Mouse (Mus musculus): ENCODE data around the gene Cenpn.

Gene Cenpn

DNA sequence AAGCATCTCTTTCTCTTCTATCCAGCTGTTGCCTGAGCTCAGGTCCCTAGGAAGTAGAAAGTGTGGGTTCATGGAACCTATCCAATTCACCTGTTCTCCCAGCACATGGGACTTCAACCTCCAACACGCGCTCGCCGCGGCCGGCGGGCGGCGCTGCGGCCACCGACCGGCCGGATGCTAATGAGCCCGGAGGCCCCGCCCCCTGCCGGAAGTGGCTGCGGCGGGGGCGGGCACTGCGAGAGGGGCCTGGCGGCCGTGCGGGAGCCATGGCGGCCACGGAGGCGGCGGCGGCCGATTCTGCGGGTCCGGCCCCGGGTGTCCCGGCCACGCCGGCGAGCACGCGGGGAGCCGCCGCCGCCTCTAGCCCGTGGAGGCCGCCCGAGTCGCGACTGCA is 21.6 kb downstream of the Cenpn start, which contains the start of gene Atmin:
Atmin (plus strand) TSS at position 233 of the 394 bp plus-strand sequence.
- DNase-seq, result peak; percentile 90

DNA sequence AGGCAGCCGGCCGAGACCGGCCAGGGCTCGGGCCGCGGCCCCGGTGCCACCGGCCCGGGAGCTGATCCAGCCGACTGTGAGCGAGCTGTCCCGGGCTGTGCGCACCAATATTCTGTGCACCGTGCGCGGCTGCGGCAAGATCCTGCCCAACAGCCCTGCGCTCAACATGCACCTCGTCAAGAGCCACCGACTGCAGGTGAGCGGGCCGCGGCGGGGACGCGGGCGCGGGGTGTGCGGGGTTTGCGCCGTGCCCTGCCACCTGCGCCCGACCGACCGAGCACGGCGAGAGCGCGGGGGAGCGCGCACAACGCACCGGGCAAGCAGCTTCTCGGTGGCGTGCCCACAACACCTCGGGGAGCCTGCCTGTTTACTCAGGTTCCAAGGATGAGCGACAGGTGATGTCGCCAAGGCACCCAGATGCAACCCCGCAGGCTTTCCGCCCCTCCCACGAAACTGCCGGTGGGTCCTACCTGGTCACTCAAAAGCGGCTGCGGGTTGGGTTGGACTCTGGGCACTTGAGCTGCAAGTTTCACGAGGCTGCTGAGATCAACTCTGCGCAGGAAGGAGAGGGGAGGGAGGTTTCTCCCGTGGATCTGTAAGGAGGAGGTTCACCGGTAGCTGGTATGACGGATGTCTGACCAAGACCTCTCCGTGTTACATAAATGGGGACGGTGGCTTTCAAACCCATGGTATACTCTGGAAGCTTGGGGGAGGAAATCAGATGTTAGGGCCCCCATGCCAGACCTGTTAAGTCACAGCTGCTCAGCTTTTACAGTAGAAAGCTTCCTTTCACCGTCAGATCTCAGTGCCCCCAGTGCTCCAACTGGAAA is 22.2 kb downstream of the Cenpn start:
- DNase-seq, result no peak

DNA sequence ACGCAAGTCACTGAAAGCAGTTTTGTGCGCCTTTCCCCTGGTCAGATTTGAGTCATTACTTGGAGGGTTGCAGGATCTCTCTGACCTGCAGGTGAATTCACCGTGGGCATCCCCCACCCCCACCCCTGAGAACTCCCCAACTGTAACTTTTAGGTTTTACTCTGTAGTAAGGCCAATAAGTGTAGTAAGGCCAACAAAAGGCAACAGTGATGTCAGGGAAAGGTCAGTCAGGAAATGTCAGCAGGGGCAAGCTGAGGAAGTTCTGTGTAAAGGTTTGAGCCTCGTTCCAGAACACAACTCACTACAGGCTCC is 22.8 kb downstream of the Cenpn start:
- DNase-seq, result no peak

DNA sequence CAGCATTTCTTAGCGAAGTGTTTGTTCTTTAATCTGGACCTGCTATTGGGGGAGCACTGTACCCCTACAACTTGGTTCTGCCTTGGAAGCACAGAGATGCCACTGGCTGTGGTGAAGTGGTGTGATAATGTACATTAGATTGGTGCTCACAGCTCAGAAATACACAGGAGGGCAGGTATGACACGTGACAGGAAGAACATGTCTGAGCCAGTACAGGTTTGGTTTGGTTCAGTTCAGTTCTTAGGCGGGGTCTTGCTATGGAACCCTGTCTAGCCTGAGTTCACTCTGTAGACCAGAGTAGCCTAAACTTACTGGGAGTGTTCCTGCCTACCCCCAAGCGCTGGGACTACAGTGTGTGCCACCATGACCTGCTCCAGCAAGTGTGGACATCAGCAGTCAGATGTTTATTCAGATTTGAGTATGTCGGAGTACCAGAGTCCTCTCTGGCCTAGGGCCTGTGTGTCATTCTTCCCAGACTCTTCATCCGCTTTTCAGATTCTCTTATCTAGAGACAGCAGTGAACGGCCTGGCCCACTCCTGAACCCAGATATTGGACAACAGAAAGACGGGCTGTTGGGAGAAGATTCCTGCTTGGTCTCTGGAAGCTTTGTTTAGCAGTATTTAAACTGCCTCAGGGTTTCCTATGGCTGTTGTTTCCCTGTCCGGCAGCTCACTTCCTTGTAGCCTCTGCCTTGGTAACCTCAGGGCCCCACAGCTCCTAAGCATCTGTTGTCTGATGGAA is 23.8 kb downstream of the Cenpn start:
- no peak for DNase-seq

DNA sequence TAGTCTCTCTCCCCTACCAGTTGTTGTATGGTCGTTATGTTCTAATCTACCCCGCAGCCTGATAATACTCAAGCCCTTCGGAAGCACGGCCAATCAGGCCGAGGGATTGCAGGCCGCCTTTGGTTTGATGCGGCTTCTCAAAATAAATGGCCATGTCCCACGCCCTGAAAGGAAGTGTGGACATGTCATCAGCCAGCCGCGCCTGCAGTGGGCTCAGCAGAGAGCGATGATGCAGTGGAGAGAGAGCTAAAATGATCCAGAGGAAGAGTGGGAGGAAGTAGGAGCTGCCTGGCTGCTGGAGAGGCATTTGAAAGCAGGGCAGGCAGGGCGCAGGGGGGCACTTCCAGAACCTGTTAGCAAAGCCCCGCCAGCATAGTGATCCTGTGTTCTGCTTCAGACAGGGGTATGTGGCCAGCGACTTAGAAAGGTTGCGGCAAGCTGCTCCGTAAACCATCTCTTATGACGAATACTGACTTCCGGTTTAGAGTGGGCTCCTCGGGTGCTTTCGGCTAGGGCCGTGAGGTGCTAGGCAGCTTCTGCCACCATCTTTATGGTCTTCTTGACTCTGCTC is 24.8 kb downstream of the Cenpn start:
- peak; percentile 69 for DNase-seq

DNA sequence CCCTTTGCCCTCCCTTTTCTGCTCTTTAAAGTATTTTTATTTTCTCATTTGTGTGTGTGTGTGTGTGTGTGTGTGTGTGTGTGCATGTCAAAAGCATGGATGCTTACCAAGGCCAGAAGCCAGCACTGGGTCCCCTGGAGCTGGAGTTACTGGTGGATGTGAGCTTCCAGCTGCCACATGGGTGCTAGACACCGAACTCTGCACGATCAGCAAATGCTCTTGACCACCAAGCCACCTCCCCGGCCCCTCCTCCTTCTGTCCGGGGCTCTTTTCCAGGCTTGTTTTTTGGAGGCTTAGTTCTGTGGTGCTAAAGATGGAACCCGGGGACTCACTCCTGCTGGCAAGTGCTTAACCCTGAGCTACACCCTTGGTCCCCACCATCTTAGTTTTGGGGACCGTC is 25.3 kb downstream of the Cenpn start:
- peak; percentile 28 for DNase-seq

DNA sequence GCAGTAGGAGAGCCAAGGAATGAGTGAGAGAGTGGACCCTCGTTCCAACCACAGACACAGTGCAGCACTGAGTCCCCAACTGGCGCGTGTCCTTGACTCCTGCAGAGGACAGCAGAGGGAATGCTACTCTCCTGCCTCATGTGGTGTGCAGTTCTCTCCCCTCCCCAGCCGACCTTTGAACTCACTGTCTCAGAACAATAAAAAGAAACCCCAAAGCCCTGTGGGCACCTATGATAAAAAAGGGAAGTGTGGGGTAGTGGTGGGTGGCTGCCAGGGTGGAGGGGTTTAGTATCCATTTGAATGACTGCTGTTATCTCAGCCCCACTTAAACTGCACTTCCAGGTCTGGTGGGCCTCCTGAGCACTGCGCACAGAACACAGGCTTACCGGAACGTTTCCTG is 26.1 kb downstream of the Cenpn start:
- DNase-seq, result no peak

DNA sequence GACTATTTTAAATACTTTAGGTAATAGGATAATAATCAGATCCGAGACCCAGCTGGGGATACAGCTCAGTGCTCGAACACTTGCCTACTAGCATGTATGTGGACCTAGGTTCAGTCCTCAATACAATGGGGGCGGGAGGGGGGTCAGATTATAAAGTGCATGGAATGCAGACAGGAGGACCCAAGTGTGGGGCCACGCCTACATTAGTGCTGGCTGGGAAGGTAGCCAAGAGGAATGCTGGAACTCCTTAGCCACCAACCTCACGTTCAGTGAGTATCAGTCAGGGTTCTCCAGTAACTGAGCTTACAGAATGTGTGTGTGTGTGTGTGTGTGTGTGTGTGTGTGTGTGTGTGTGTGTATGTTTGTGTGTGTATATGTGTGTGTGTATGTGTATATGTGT is 29.8 kb downstream of the Cenpn start:
- DNase-seq, result no peak

DNA sequence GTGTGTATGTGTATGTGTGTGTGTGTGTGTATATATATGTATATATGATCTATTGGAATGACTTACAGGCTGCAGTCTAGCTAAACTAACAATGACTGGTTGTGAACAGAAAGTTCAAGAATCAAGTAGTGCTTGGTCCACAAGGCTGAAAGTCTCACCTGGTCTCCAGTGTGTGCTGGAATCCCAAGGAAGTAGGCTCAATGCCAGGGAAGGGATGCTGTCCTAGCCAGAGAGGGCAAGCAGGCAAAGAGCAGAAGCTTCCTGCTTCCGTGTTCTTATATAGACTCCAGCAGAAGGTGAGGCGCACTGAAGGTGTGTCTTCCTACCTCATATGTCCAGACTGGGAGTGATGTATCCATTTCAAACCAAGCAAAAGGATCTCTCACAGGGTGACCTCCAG is 30.2 kb downstream of the Cenpn start:
- no peak for DNase-seq

DNA sequence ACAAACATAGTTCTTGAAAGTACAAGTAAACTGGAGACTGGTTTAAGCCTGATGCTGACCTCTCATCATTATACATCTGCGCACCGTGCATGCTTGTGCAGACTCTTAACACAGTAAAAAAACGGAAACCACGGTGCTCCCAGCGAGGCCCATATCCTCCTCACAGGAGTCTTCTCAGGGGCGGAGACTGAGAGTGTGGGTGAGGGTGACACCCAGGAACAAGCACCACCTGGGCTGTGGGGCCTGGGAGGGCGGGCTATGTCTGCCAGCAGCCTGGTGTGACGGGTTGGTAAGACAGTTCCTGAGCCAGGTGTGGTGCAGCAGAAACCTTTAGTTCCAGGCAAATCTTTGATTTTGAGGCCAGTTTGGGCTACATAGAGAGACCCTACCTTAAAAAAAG is 30.9 kb downstream of the Cenpn start:
- no peak for DNase-seq

DNA sequence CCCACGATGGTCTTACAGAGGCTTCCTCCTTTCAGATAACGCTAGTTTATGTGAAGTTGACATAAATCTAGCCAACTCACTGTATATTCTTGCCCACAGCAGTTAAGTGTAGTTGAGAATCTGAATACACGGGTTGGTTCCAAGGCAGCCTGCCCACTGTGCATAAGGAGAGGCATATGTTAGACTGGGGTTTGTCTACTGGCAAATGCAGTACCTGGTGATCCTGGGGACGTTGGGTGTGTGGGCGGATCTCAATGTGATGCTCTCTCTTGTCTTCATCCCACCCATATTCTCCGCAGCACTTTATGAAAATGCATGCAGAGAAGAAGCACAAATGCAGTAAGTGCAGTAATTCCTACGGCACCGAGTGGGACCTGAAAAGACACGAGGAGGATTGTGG is 32.9 kb downstream of the Cenpn start:
- DNase-seq, result peak; percentile 93

DNA sequence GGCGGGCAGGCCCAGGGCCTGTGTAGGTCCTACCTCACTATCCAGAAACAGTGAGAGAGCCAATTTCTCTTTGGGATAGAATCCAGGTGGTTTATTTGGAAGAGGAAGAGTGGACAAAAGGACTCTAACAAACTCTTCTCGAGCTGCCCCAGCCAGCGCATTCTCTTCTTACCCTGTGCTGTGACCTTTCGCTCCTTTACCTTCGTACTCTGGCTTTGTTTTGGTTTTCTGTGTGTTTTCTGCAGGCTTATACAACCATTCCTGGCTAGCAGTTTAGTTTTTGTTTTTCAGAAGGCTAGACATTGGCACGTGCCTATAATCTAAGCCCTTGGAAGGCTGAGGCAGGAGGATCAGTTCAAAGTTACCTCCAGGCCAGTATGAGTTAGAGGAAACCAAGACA is 48.0 kb downstream of the Cenpn start:
- no peak for DNase-seq

DNA sequence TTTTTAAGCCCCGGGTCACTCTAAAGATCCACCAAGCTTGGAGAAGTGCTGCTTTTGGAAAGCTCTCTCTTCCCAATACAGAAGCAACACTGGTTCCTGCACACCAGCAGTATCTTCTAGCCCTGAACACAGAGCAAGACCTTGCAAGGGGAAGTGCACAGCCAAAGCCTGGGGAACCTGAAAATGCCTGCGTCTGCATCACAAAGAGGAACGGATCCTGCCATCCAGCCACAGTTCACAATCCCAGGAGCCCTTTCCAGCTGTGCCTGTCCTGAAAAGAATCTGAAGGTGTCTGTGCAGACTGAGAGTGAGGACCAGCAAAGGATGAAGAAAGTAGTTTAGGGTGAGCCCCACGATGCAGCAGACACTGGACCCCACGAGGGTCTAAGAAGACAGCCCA is 53.5 kb downstream of the Cenpn start:
- DNase-seq, result peak; percentile 31

DNA sequence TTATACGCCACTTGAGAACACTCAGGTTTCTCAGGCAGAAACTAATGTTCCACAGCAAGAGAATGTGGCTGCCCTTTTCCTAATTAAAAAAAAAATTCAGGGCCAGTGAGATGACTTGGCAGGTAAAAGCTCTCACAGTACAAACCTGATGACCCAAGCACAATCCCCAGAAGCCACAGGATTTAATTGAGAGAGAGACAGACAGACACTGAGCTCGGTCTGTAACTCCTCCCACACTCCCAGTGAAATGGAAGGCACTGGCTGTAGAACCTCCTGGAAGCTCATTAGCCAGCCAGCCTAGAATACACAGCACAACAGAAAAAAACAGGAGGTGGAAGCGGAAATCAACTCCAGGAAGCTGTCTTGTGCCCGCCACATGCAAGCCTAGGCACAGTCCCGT is 54.1 kb downstream of the Cenpn start:
- no peak for DNase-seq

DNA sequence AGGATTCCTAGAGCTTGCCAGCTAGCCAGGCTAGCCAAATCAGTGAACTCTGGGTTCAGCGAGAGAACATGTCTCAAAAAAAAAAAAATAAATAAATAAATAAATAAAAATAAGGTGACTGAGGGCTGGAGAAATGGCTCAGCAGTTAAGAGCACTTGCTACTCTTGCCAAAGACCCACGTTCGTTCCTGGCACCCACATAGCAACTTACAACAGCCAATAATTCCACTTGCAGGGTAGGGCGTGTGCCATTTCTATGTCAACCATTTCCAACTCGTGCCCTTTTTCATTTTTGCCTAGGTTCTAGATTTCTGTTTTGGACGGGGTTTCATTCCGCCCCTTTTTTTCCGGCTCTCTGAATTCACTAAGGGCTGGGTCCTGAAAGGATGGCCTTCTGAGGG is 56.5 kb downstream of the Cenpn start:
- peak; percentile 19 for DNase-seq

DNA sequence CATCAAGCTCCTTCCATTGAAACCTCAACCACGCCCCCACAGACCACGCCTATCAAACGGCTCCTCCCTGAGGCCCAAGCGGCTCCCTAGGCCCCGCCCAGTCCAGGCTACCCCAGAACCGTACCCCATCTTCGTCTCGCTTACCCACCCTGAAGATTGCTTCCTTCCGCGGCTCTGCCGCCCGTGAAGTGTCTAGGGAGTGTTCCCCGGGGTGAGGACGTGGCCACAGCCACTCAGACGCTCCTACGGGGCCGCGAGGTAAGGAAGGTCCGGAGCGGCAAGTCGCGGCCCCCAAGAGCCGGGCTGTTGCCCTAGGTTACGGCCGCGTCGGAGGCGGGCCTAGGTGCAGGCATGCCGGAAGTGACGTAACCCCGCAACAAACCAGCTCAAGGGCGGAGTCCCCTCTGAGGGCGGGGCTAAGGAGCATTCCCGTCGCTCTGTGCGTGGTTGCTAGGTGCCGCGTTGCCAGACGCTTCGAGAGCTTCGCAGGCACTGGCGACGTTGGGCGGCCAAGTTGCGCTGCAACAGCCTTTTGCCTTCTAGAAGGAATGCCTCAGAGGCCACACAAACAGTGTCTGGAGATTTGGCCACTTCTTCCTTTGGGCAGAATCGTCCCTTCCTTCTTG is 57.2 kb downstream of the Cenpn start, which contains the start of gene 1700030J22Rik:
1700030J22Rik (minus strand) TSS at position 329 of the 626 bp plus-strand sequence.
- peak; percentile 98 for DNase-seq

DNA sequence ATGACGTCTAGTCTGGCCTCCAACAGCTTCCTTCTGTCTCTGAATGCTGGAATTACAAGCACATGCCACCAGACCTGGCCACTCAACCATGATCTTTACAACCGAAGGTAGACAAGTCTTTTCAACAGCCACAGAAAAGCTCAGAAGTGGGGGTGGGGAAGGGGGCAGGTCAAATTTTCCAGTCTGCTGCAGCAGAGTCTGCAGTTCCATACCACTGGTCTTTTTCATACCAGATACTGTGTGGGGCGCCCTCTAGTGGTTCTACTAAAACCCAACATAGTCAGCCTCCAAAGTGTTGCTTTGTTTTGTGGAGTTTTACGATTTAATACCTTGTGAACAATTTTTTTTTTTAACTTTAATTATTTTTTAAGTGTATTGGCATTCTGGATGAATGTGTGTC is 58.6 kb downstream of the Cenpn start:
- peak; percentile 34 for DNase-seq

DNA sequence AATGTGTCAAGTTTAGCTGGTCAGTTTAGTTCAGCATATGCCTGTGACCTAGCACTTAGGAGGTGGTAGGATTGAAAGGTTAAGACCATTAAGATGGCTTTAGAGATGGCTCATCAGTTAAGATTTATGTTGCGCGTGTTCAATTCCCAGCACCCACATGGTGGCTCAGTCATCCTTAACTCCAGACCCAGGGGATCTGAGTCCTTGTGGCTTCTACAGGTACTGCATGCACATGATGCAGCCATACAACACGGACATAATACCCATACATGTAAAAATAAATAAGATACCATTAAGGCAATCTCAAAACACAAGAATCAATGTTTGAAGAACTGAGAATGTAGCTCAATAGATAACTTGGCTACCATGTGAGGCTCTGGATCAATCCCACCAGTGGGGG is 68.3 kb downstream of the Cenpn start:
- no peak for DNase-seq
